Mouse (Mus musculus) limb, embryonic 14.5 days (tissue): ENCODE results near the gene Slc15a4. TPM values are rescaled to one million over a fixed set of nuclear protein-coding genes. Genes with fewer than 3 reads are reported as not detected.

ENCODE experiments used
- ATAC-seq: fragments of 200-750 bp; cut with Nextera tagmentation; 2 replicates; pipeline ENCODE4 v1.8.0; 2017; ENCODE audit warnings: low read depth, moderate number of reproducible peaks, moderate TSS enrichment; ENCODE audit not compliant: low FRiP score
- DNase-seq: peaks from one replicate; pipeline ENCODE4 v3.0.0-alpha.2; 2015; ENCODE audit warnings: low spot score
- H3K27ac ChIP-seq: fragments of 300-500 bp; sonication (generic); replicated peaks from 2 replicates; pipeline ENCODE4 v1.5.1; 2014; ENCODE audit warnings: low read depth, mild to moderate bottlenecking, low read length, moderate library complexity, mixed read lengths
- H3K27me3 ChIP-seq: fragments of 300-500 bp; sonication (generic); 2 replicates; pipeline ENCODE4 v1.6.1; 2014; ENCODE audit warnings: low read length, mixed read lengths; ENCODE audit not compliant: control insufficient read depth, insufficient read depth
- H3K36me3 ChIP-seq: fragments of 300-500 bp; sonication (generic); 2 replicates; pipeline ENCODE4 v1.6.1; 2014; ENCODE audit warnings: mild to moderate bottlenecking, low read length, moderate library complexity, mixed read lengths; ENCODE audit not compliant: control insufficient read depth, insufficient read depth
- H3K4me1 ChIP-seq: fragments of 300-500 bp; sonication (generic); 2 replicates; pipeline ENCODE4 v1.6.1; 2014; ENCODE audit warnings: antibody characterized with exemption, low read length, mixed read lengths; ENCODE audit not compliant: control insufficient read depth, insufficient read depth
- H3K4me2 ChIP-seq: fragments of 300-500 bp; sonication (generic); replicated peaks from 2 replicates; pipeline ENCODE4 v1.6.1; 2014; ENCODE audit warnings: low read depth, mild to moderate bottlenecking, low read length, moderate library complexity; ENCODE audit not compliant: severe bottlenecking
- H3K4me3 ChIP-seq: fragments of 300-500 bp; sonication (generic); replicated peaks from 2 replicates; pipeline ENCODE4 v1.5.1; 2014; ENCODE audit warnings: low read length
- H3K9ac ChIP-seq: fragments of 300-500 bp; sonication (generic); 2 replicates; pipeline ENCODE4 v1.6.1; 2014; ENCODE audit warnings: mild to moderate bottlenecking, low read depth, low read length, moderate library complexity; ENCODE audit not compliant: severe bottlenecking
- H3K9me3 ChIP-seq: fragments of 300-500 bp; sonication (generic); 2 replicates; pipeline ENCODE4 v1.6.1; 2016; ENCODE audit warnings: low read length; ENCODE audit not compliant: control insufficient read depth
- POLR2A ChIP-seq: fragments of 200-500 bp; IDR thresholded peaks from 2 replicates; pipeline ENCODE4 v1.8.0; 2012; ENCODE audit warnings: inconsistent platforms, mild to moderate bottlenecking, moderate library complexity, borderline replicate concordance; ENCODE audit not compliant: insufficient read depth, insufficient read length; ENCODE audit errors: extremely low read depth
- WGBS: fragments of 180-500 bp; shearing (Covaris S2); extraction: QIAGEN DNeasy Blood & Tissue Kit; methylation state at CpG from one replicate; pipeline ENCODE4 v1.1.7; 2014; 5-methylcytosine and 5-hydroxymethylcytosine counted together
- polyA plus RNA-seq, 2 experiments: library from polyadenylated mRNA; depleted of rRNA in 1 of 2; stranded (reverse) in 1 of 2; unstranded in 1 of 2; fragments of >200 nt; fragmentation: Nextera tagmentation in 1 of 2; extraction: Ambion mirVana in 1 of 2; gene quantifications; 2 replicates each; pipeline versions ENCODE4 v1.2.1 to v1.2.3; 2012 to 2014

Gene Slc15a4
- polyA plus RNA-seq, 2 experiments: 19.3 to 22.0 TPM

- no peaks in the 10 kb centered on the region for H3K4me1 ChIP-seq
- no peak for TF ChIP-seq POLR2A
- H3K36me3 ChIP-seq: no peaks in the 10 kb centered on the region
- DNase-seq (no peak), ATAC-seq (no peak)
- H3K27me3 ChIP-seq: no peaks in the 10 kb centered on the region
- no peak overlapping the region for H3K9ac ChIP-seq
- no peak overlapping the region for H3K4me3 ChIP-seq
- H3K27ac ChIP-seq: no peak overlapping the region
- WGBS: 86% methylated on average over 8 of the region's 8 CpGs
- H3K4me2 ChIP-seq: no peak overlapping the region
- H3K9me3 ChIP-seq: no peaks in the 10 kb centered on the region
Observed at GRCm38 (mm10) chr5:127583658-127584057, 49.0 kb downstream of the Slc15a4 start.

DNA sequence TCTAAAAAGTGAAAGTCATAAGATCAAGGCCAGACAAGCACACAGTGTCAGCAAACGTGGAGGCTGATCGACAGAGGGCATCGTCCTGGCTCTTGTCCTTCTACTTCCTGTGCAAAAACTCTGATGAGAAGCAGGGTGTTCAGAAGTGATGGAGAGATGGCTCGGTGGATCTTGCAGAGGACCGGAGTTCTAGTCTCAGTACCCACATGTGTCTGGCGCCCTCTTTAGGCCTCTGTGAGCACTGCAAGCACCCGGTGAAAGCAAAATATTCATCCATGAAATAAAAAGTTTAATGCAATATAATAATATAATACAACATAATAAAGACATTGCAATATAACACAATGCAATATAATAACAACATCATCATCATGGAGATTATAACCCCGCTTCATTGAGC, 55.3 kb downstream of the Slc15a4 start:
- 52% methylated on average over 8 of the region's 8 CpGs for WGBS
- ATAC-seq (no peak), DNase-seq (no peak)
- Histone ChIP-seq H3K36me3 (no peaks in the 10 kb centered on the region), H3K27me3 (no peaks in the 10 kb centered on the region), H3K4me1 (no peaks in the 10 kb centered on the region), H3K4me2 (no peak overlapping the region), H3K27ac (no peak overlapping the region), H3K9ac (no peak overlapping the region), H3K9me3 (no peaks in the 10 kb centered on the region), H3K4me3 (no peak overlapping the region)
- no peak for TF ChIP-seq POLR2A

- ATAC-seq (no peak), DNase-seq (no peak)
- H3K9ac ChIP-seq: no peak overlapping the region
- no peak overlapping the region for H3K4me3 ChIP-seq
- H3K9me3 ChIP-seq: no peaks in the 10 kb centered on the region
- no peak overlapping the region for H3K27ac ChIP-seq
- H3K27me3 ChIP-seq: no peaks in the 10 kb centered on the region
- WGBS: 78% methylated on average over 6 of the region's 6 CpGs
- no peaks in the 10 kb centered on the region for H3K4me1 ChIP-seq
- no peak for TF ChIP-seq POLR2A
- peaks cover 2% of the 10 kb centered on the region; the same call in 1 of the 2 replicates for H3K36me3 ChIP-seq
- no peak overlapping the region for H3K4me2 ChIP-seq
Observed at GRCm38 (mm10) chr5:127567165-127567741, 65.4 kb downstream of the Slc15a4 start.

GRCm38 (mm10) chr5:127561086-127561485, 71.6 kb downstream of the Slc15a4 start:
- no peaks in the 10 kb centered on the region for H3K27me3 ChIP-seq
- H3K4me2 ChIP-seq: no peak overlapping the region
- no peak for DNase-seq
- ATAC-seq: no peak
- H3K9ac ChIP-seq: no peak overlapping the region
- H3K27ac ChIP-seq: no peak overlapping the region
- H3K4me1 ChIP-seq: no peaks in the 10 kb centered on the region
- no peak for TF ChIP-seq POLR2A
- no peaks in the 10 kb centered on the region for H3K9me3 ChIP-seq
- H3K4me3 ChIP-seq: no peak overlapping the region
- H3K36me3 ChIP-seq: peaks cover 2% of the 10 kb centered on the region; the same call in 1 of the 2 replicates
- 87% methylated on average over 3 of the region's 3 CpGs for WGBS

DNA sequence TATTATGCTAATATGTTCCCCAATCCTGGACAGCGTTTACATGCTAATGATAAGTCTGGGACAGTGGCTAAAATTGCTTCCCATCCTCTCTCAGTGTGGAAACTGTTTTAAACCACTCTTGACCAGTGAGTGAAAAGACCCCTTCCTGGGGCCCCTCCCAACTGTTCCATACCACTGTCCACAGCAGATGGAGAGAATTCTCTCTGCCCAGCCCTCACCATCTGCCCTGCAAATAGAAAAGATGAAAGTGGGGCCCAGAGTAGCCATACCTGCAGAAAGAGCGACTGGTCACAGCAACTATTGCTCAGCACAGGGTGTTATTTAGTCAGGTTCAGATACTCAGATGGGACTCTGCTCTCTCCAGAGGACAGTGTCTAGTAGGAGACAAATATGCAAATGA, 84.6 kb downstream of the Slc15a4 start:
- ATAC-seq (no peak), DNase-seq (no peak)
- Histone ChIP-seq H3K4me1 (no peaks in the 10 kb centered on the region), H3K27ac (no peak overlapping the region), H3K4me3 (no peak overlapping the region), H3K9ac (no peak overlapping the region), H3K4me2 (no peak overlapping the region), H3K9me3 (no peaks in the 10 kb centered on the region), H3K36me3 (no peaks in the 10 kb centered on the region), H3K27me3 (no peaks in the 10 kb centered on the region)
- no peak for TF ChIP-seq POLR2A
- WGBS: 64% methylated on average over 2 of the region's 2 CpGs
